Mouse (Mus musculus): Measurements from ENCODE around the gene Mfsd6.

The Mfsd6 gene

DNA sequence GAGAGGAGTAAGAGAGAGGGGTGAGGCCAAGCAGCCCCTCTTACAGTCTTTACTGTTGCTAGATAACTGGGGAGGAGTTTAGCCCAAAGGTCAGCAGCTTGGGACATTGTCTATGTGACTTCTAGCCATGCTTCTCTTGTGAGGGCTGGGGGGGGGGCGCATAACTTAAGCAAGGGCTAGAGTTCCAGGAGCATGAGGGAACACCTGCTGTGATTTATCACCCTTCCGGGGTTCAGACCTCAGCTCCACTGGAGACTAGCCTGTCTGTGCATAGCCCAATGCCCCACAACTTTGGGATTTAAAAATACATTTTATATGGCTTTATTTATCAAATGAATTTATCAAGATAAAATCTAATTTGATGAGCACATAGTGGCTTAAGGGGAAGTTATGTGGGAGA, 89.2 kb downstream of the Mfsd6 start:
- peak; percentile 72 for DNase-seq

DNA sequence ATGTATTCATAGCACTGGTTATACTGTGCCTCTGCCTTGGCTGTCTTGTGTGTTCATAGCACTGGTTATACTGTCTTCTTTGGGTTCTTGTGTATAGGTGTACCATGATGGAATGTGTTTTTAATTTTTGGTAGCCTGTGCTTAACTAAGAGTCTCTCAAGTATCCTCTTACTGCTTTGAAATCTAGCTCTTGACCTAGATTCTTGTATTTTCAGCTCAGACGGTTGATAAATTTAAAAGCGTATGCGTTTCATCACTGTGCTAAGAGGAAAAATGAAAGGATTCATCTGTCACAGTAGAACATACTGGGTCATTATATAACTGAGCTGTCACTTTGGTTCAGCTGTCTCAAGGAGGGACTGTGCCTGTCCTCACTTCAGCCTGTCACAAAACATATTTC, 91.3 kb downstream of the Mfsd6 start:
- peak; percentile 12 for DNase-seq

- DNase-seq = no peak
Observed at GRCm38 (mm10) chr1:52634251-52634650, 93.0 kb downstream of the Mfsd6 start.

DNA sequence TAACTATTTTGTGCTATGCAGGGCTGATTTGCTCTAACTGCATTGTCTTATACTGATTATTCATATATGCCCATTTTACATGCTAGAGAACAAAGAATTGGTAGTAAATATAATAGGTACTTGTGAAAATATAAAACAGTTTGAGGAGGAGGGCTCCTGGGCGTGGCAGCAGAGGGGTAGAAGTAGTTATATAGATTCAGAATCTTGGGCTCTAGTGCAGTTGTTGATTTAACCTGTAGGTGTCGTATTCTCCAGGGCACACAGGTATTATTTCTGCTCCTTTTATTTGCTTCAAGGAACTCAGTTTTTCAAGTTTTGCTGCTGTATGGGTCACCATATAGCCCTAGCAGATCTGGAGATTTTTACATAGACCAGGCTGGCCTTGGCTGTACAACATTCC, 95.7 kb downstream of the Mfsd6 start:
- DNase-seq = peak; percentile 84

GRCm38 (mm10) chr1:52630937-52631299, 96.3 kb downstream of the Mfsd6 start:
- DNase-seq = no peak

DNA sequence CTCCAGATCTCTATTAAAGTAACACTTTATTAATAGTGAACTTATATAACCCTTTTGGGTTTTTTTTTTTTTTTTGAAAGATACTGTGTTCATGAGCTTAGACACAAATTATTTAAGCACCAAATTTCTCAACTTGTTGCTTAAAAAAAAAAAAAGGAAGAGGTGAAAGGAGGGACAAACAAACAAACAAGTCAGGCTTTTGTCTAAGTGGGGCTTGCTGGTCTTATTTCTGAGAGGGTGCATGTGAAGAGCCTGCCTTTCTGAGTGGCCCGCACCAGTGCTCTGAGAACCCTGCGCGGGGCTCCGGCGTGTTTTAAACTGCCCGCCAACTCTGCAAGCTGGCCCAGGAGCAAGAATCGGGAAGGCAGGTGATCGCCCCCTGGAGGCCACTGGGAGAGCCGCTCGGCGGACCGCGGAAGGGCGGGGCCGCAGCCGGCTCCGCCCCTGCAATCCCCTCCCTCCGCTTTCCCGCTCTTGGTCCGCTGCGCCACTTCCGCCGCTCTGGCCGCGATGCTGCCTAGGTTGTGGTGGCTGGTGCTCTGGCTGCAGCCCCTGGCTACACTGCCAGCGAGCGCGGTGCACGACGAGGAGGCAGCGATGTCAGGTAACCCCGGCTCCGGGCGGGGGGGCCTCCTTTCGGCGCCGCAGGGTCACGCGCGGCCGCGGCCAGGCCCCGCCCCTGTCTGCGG, 96.9 kb downstream of the Mfsd6 start, which contains the start of gene Nemp2:
Gene Nemp2, plus strand, starts transcription at position 456 of the 689 bp plus-strand sequence.
- peak; percentile 99 for DNase-seq

DNA sequence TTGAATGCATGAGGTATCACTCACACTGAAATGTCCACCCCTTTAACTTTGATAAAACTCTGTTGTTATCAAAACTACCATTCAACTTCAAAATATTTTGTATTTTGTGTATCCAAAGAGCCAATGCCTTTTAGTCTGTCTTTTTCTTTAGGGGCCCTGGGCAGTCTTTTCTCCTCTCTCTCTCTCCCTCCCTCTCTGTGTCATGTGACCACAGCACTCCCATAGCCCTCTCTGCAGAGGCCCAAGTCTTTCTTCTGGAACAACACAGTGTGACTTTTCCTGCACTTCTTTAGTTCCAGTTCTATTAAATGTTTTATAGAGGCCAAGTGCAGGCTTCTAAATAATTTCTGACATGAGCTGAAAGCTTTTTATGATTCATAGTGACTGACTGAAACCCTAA, 106.8 kb downstream of the Mfsd6 start:
- no peak for DNase-seq

DNA sequence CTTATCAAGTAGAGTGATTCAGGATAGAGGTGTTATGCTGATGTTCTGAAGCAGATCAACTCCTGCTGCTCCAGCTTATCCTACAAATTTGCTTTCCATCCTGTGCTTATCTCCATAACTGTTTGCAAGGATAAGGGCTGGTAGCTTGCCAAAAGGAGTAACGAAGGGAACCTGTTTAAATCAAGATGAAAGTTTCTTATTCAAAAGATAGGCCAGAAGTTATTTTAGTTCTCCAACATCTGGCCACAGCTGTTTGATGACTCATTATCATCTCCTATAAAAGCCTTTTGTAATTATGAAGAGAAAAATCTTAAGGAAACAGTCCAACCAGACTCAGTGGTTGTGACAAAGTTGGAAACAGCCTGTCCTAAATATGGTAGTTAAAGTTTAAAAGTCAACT, 109.0 kb downstream of the Mfsd6 start:
- no peak for DNase-seq

DNA sequence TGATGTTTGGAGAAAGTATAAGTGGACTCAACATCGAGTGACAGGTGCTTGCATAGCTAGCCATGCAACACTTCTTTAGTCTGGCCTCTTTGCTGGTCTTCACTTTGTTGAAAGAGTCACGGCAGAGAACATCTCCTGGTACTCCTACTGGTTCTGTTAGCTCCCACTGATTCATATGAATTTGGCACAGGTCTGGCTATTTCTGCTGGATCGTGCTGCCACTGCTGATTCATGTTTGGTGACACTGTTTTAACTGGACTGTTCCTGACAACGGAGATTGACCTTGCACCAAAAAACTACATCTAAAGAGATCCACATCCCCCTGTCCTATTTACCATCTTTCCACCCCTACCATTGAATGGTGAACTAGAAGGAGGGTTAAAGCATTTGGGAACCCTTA, 118.8 kb downstream of the Mfsd6 start:
- no peak for DNase-seq

GRCm38 (mm10) chr1:52607700-52608099, 119.6 kb downstream of the Mfsd6 start:
- DNase-seq = no peak
